Comparison of ENCODE assay signal across 22 mouse cellular contexts in the genomic region with DNA sequence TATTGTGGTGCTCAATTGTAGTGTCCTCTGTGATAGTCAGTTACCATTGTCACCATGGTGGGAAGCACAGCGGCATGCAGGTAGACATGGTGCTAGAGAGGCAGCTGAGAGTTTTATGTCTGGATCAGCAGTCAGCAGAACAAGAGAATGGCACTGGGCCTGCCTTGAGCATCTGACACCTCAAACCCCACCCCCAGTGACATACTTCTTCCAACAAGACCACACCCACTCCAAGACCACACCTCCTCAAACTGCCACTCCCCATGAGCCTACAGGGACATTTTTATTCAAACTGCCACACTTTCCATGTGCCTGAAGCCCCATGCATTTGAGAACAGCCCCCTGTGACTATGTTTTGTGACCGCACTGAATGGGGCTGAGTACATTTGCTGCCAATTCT.
"Had no signal": no experiment of that assay in that cellular context is flagged by ENCODE, and none has a peak within 500 bp of the region (broad histone marks: within the 10 kb centered on the region; RNA-seq: fewer than 3 reads in every experiment).

No protein-coding gene starts in this region.

- H3K4me3 ChIP-seq: liver, embryonic 15.5 days; lung, embryonic 15.5 days; midbrain, embryonic 10.5 days; midbrain, embryonic 12.5 days; myocyte; neural tube, embryonic 13.5 days; neural tube, embryonic 15.5 days had no signal

- DNase-seq: liver, postnatal 0 days; lung, adult 2 months; lung, postnatal 14 days; lung, postnatal 4 days; midbrain, embryonic 14.5 days; retina, postnatal 1 day; right cerebral cortex, adult 18-20 months; right cerebral cortex, postnatal 25 days; right cerebral cortex, postnatal 4 days; spleen, adult 18-20 months; thymus, adult 18-20 months; thymus, postnatal 14 days; thymus, postnatal 36 days had no signal

- H3K27ac ChIP-seq: liver, embryonic 15.5 days; lung, embryonic 15.5 days; midbrain, embryonic 10.5 days; midbrain, embryonic 12.5 days; neural tube, embryonic 13.5 days; neural tube, embryonic 15.5 days had no signal

- H3K36me3 ChIP-seq: liver, embryonic 15.5 days; lung, embryonic 15.5 days; midbrain, embryonic 10.5 days; midbrain, embryonic 12.5 days; neural tube, embryonic 13.5 days; neural tube, embryonic 15.5 days had no signal

- H3K9me3 ChIP-seq: liver, embryonic 15.5 days; lung, embryonic 15.5 days; midbrain, embryonic 10.5 days; midbrain, embryonic 12.5 days; neural tube, embryonic 13.5 days; neural tube, embryonic 15.5 days had no signal

- ATAC-seq: liver, postnatal 0 days; lung, postnatal 0 days; midbrain, embryonic 16.5 days had no signal

- H3K27me3 ChIP-seq: liver, embryonic 15.5 days; lung, embryonic 15.5 days; neural tube, embryonic 13.5 days; neural tube, embryonic 15.5 days had no signal
